Mouse (Mus musculus) retina, adult 2 months (tissue): ENCODE results near the gene Isy1.

Source experiments
- DNase-seq: peaks from one replicate; pipeline ENCODE4 v3.0.0-alpha.2; 2012; ENCODE audit warnings: low read depth, low spot score

The Isy1 gene

GRCm38 (mm10) chr6:87805448-87805847, 33.1 kb downstream of the Isy1 start:
- no peak for DNase-seq

GRCm38 (mm10) chr6:87804886-87805285, 33.7 kb downstream of the Isy1 start:
- DNase-seq: no peak

- DNase-seq: no peak
Observed at GRCm38 (mm10) chr6:87804036-87804435, 34.6 kb downstream of the Isy1 start.

- no peak for DNase-seq
Observed at GRCm38 (mm10) chr6:87802462-87802861, 36.1 kb downstream of the Isy1 start.

- DNase-seq: no peak
Observed at GRCm38 (mm10) chr6:87799576-87799975, 39.0 kb downstream of the Isy1 start.

- DNase-seq: no peak
Observed at GRCm38 (mm10) chr6:87797321-87797720, 41.3 kb downstream of the Isy1 start.

- no peak for DNase-seq
Observed at GRCm38 (mm10) chr6:87796251-87796880, 42.2 kb downstream of the Isy1 start.

- no peak for DNase-seq
Observed at GRCm38 (mm10) chr6:87795385-87796150, 43.0 kb downstream of the Isy1 start.

- DNase-seq: no peak
Observed at GRCm38 (mm10) chr6:87793821-87794510, 44.6 kb downstream of the Isy1 start.

GRCm38 (mm10) chr6:87791826-87792225, 46.8 kb downstream of the Isy1 start:
- no peak for DNase-seq

- DNase-seq: no peak
Observed at GRCm38 (mm10) chr6:87790779-87791480, 47.7 kb downstream of the Isy1 start.

- no peak for DNase-seq
Observed at GRCm38 (mm10) chr6:87789791-87790190, 48.8 kb downstream of the Isy1 start.

- no peak for DNase-seq
Observed at GRCm38 (mm10) chr6:87788896-87789587, 49.6 kb downstream of the Isy1 start.

- no peak for DNase-seq
Observed at GRCm38 (mm10) chr6:87788266-87788895, 50.2 kb downstream of the Isy1 start.

- no peak for DNase-seq
Observed at GRCm38 (mm10) chr6:87787108-87787890, 51.3 kb downstream of the Isy1 start.

GRCm38 (mm10) chr6:87786621-87787020, 52.0 kb downstream of the Isy1 start:
- no peak for DNase-seq

GRCm38 (mm10) chr6:87784033-87784432, 54.6 kb downstream of the Isy1 start:
- DNase-seq: no peak

GRCm38 (mm10) chr6:87780546-87781301, 57.9 kb downstream of the Isy1 start:
- DNase-seq: no peak
